Mouse (Mus musculus) forebrain, embryonic 13.5 days (tissue): ENCODE results near the gene 1700003E16Rik. TPM values are rescaled to one million over a fixed set of nuclear protein-coding genes. Genes with fewer than 3 reads are reported as not detected.

Source experiments
- ATAC-seq: fragments of 200-750 bp; cut with Nextera tagmentation; 2 replicates; pipeline ENCODE4 v1.8.0; 2017
- H3K27ac ChIP-seq: fragments of 300-500 bp; sonication (generic); 2 replicates; pipeline ENCODE4 v1.5.1; 2015; ENCODE audit warnings: inconsistent platforms, mild to moderate bottlenecking, moderate library complexity
- H3K27me3 ChIP-seq: fragments of 300-500 bp; sonication (generic); 2 replicates; pipeline ENCODE4 v1.6.1; 2015; ENCODE audit warnings: mild to moderate bottlenecking, inconsistent platforms
- H3K36me3 ChIP-seq: fragments of 300-500 bp; sonication (generic); 2 replicates; pipeline ENCODE4 v1.6.1; 2015; ENCODE audit warnings: mild to moderate bottlenecking, inconsistent platforms; ENCODE audit not compliant: poor library complexity, severe bottlenecking
- H3K4me1 ChIP-seq: fragments of 300-500 bp; sonication (generic); 2 replicates; pipeline ENCODE4 v1.6.1; 2015; ENCODE audit warnings: inconsistent platforms
- H3K4me2 ChIP-seq: fragments of 300-500 bp; sonication (generic); 2 replicates; pipeline ENCODE4 v1.6.1; 2015; ENCODE audit warnings: inconsistent platforms, mild to moderate bottlenecking, moderate library complexity
- H3K4me3 ChIP-seq: fragments of 300-500 bp; sonication (generic); 2 replicates; pipeline ENCODE4 v1.5.1; 2015; ENCODE audit warnings: mild to moderate bottlenecking, inconsistent platforms
- H3K9ac ChIP-seq: fragments of 300-500 bp; sonication (generic); 2 replicates; pipeline ENCODE4 v1.6.1; 2015; ENCODE audit warnings: mild to moderate bottlenecking, inconsistent platforms
- H3K9me3 ChIP-seq: fragments of 300-500 bp; sonication (generic); replicated peaks from 2 replicates; pipeline ENCODE4 v1.6.1; 2016; ENCODE audit warnings: inconsistent platforms
- WGBS: fragments of 180-500 bp; shearing (Covaris S2); methylation state at CpG from one replicate; pipeline ENCODE4 v1.1.7; 2015; 5-methylcytosine and 5-hydroxymethylcytosine counted together
- polyA plus RNA-seq: library from polyadenylated mRNA; unstranded; fragments of >200 nt; fragmentation: Nextera tagmentation; extraction: Ambion mirVana; gene quantifications from 2 replicates; pipeline ENCODE4 v1.2.1, GENCODE M21; 2015

1700003E16Rik gene
- 2.7 and 3.6 TPM in 2 replicates for polyA plus RNA-seq

DNA sequence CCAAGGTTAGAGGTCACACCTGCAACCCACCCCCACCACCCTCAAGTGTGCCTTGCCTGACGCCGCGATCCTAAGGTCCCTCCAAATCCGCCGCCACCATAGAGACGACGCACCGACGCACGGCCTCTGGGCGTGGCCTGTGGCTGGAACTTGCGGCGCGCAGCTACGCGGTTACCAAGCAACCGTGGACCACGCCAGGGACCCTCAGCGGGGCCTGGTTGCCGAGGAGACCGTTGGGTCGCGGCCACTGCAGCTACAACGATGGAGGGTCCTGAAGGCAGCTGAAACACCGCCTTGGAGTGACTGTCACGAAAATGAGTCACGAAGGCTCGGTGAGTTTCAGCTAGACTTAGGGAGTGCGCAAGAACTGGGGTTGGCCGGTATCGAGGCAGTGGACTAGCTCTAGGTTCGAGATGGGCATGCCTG lies at the start of gene 1700003E16Rik, which contains the start of gene Wdr54:
Gene 1700003E16Rik, plus strand, starts transcription at position 146 of the 426 bp plus-strand sequence.
Gene Wdr54, minus strand, starts transcription at position 139 of the 426 bp plus-strand sequence.
- peaks cover 32% of the 10 kb centered on the region for H3K4me1 ChIP-seq
- H3K4me3 ChIP-seq = peak within 1 kb of the TSS; percentile 60
- peaks cover 15% of the 10 kb centered on the region for H3K27me3 ChIP-seq
- H3K4me2 ChIP-seq = peak within 1 kb of the TSS; percentile 84
- under 1% methylated on average over 32 of the region's 32 CpGs for WGBS
- H3K27ac ChIP-seq = peak within 1 kb of the TSS; percentile 19; the same call in 1 of the 2 replicates
- peaks cover 19% of the 10 kb centered on the region for H3K36me3 ChIP-seq
- peak; percentile 96 for ATAC-seq
- no peaks in the 10 kb centered on the region for H3K9me3 ChIP-seq
- H3K9ac ChIP-seq = peak within 1 kb of the TSS; percentile 73

DNA sequence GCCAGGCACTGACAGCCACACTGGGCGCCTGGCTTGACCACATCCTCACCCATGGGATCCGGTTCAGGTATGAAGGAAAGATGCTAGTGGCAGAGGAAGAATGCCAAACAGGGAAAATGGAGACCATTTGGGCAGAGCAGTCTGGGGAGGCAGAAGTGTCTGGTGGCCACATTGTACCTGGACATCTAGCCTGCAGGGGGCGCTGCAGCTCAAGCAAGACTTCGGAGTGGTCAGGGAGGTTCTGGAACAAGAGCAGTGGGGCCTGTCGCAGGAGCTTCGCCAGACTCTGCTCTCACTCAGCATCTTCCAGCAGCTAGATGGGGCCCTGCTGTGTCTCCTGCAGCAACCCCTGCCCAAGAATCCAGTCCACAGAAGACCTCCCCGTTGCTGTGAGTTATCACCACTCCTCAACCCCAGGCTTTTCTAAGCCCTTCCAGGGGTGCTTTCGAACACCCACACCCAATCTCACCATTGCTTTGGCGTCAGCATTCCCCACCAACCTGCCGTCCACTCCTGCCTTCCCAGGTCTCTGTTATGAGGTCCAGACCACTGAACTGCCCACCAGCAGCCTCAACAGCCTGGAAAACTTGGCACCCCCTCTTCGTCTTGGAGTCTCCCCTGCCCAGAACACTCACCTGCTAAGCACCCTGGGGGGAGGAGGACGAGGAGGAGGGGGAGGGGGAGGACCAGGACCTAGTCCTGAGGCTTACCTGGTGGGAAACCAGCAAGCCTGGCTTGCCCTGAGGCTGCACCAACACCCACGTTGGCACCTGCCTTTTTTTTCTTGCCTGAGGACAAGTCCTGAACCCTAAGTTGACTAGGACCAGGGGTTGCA lies 48.4 kb upstream of the 1700003E16Rik start:
- Histone ChIP-seq H3K9me3 (no peaks in the 10 kb centered on the region), H3K27me3 (peaks cover 5% of the 10 kb centered on the region; the same call in 1 of the 2 replicates), H3K4me1 (peaks cover 36% of the 10 kb centered on the region), H3K36me3 (peaks cover 15% of the 10 kb centered on the region; the same call in 1 of the 2 replicates), H3K9ac (peak overlapping the region; percentile 96; the same call in 1 of the 2 replicates), H3K27ac (0 out of 2 replicates have a peak overlapping the region, but pooled peaks have one; percentile 10), H3K4me3 (peak overlapping the region; percentile 94), H3K4me2 (peak overlapping the region; percentile 93)
- 36% methylated on average over 13 of the region's 13 CpGs for WGBS
- ATAC-seq = no peak

DNA sequence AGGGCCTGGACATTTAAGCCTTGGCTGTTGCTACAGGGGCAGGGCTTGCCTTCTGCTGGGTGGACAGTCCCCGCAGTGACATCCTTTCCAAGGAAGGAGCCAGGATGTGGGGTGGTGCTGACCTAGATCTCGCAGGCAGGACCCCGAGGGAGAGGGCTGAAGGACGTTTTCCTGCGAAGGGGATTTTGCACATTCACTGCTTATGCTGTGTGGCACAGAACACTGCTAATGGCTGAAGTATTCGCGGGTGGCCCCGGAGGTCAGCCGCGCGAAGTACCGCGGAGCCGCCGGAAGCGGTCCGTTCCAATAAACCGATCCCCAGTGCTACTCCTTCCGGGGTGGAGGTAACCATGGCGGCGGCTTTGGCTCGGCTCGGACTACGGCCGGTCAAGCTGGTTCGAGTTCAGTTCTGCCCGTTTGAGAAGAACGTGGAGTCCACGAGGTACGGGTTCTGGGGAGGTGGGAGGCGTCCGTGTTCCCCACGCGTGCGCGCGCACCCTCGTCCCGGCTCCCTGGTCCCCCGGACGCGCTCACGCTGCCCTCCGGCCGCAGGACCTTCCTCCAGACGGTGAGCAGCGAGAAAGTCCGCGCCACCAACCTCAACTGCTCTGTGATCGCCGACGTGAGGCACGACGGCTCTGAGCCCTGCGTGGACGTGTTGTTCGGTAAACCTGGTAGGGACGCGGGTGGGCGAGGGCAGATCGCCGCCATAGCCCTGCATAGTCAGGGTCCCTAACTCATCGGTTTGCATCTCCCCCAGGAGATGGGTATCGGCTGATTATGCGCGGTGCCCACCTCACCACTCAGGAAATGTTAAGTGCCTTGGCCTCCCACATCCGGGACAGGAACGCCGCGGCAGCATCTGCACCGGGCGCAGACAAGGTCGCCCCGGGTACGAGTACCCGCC lies 47.2 kb upstream of the 1700003E16Rik start, which contains the start of gene Mrpl53:
Gene Mrpl53, plus strand, starts transcription at position 279 of the 907 bp plus-strand sequence.
- under 1% methylated on average over 69 of the region's 76 CpGs for WGBS
- peak; percentile 85 for ATAC-seq
- Histone ChIP-seq H3K9ac (peak within 1 kb of the TSS; percentile 96), H3K9me3 (no peaks in the 10 kb centered on the region), H3K4me3 (peak within 1 kb of the TSS; percentile 94), H3K4me1 (peaks cover 27% of the 10 kb centered on the region), H3K4me2 (peak within 1 kb of the TSS; percentile 93), H3K36me3 (peaks cover 15% of the 10 kb centered on the region; the same call in 1 of the 2 replicates), H3K27ac (peak within 1 kb of the TSS; percentile 71), H3K27me3 (no peaks in the 10 kb centered on the region)

- H3K4me3 ChIP-seq = no peak overlapping the region
- no peak for ATAC-seq
- 88% methylated on average over 4 of the region's 4 CpGs for WGBS
- H3K4me2 ChIP-seq = no peak overlapping the region
- H3K36me3 ChIP-seq = peaks cover 8% of the 10 kb centered on the region; the same call in 1 of the 2 replicates
- H3K27ac ChIP-seq = no peak overlapping the region
- no peaks in the 10 kb centered on the region for H3K9me3 ChIP-seq
- no peaks in the 10 kb centered on the region for H3K27me3 ChIP-seq
- peaks cover 45% of the 10 kb centered on the region for H3K4me1 ChIP-seq
- H3K9ac ChIP-seq = no peak overlapping the region
Measured at GRCm38 (mm10) chr6:83111510-83112136, 44.6 kb upstream of the 1700003E16Rik start.

- peak; percentile 90 for ATAC-seq
- Histone ChIP-seq H3K4me2 (peak within 1 kb of the TSS; percentile 99), H3K4me1 (peaks cover 54% of the 10 kb centered on the region), H3K9ac (peak within 1 kb of the TSS; percentile 95), H3K4me3 (peak within 1 kb of the TSS; percentile 89), H3K27ac (peak within 1 kb of the TSS; percentile 74), H3K9me3 (no peaks in the 10 kb centered on the region), H3K36me3 (peaks cover 36% of the 10 kb centered on the region), H3K27me3 (no peaks in the 10 kb centered on the region)
- 1% methylated on average over 43 of the region's 58 CpGs for WGBS
Measured at GRCm38 (mm10) chr6:83115011-83115671, 41.1 kb upstream of the 1700003E16Rik start, which contains the start of gene Mogs. Gene Mogs, plus strand, starts transcription at chr6:83115496.

DNA sequence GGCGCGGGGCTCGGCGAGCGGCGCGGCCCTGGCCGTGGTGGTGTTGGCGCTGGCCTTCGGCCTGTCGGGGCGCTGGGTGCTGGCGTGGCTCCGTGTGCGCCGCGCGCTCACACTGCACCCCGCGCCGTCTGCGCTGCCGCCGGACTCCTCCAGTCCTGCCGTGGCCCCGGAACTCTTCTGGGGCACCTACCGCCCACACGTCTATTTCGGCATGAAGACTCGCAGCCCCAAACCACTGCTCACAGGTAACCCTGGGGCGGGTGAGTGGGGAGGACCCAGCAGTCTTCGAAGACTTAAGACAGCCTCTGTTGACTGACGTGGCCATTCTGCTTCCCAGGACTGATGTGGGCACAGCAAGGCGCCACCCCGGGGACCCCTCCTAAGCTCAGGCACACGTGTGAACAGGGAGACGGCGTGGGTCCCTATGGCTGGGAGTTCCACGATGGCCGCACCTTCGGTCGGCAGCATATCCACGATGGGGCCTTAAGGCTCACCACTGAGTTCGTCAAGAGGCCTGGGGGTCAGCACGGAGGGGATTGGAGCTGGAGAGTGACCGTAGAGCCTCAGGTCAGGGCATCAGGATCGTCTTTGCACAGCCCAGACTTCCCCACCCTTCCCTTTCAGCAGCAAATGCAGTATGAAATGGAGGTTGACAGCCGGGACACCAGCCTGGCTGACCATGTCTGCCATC lies 40.4 kb upstream of the 1700003E16Rik start:
- Histone ChIP-seq H3K9ac (peak overlapping the region; percentile 95), H3K4me1 (peaks cover 56% of the 10 kb centered on the region), H3K36me3 (peaks cover 34% of the 10 kb centered on the region), H3K27me3 (no peaks in the 10 kb centered on the region), H3K4me3 (peak overlapping the region; percentile 89), H3K9me3 (no peaks in the 10 kb centered on the region), H3K4me2 (peak overlapping the region; percentile 99), H3K27ac (peak overlapping the region; percentile 74)
- ATAC-seq = peak; percentile 67
- 1% methylated on average over 36 of the region's 48 CpGs for WGBS

- Histone ChIP-seq H3K36me3 (peaks cover 32% of the 10 kb centered on the region), H3K4me3 (peak overlapping the region; percentile 89), H3K9ac (peak overlapping the region; percentile 95), H3K4me2 (peak overlapping the region; percentile 99), H3K4me1 (peaks cover 56% of the 10 kb centered on the region), H3K27me3 (no peaks in the 10 kb centered on the region), H3K9me3 (no peaks in the 10 kb centered on the region), H3K27ac (no peak overlapping the region)
- no peak for ATAC-seq
- 77% methylated on average over 11 of the region's 11 CpGs for WGBS
Measured at GRCm38 (mm10) chr6:83116373-83117164, 39.6 kb upstream of the 1700003E16Rik start.

DNA sequence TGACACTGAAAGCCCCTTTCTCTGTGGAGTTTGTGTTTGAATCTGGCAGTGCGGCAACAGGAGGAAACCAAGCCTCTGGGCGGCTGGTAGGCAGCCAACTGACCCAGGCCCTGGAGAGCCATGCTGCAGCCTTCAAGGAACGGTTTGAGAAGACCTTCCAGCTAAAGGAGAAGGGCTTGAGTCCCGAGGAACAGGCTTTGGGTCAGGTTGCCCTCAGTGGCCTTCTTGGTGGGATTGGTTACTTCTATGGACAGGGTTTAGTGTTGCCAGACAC lies 39.1 kb upstream of the 1700003E16Rik start:
- no peaks in the 10 kb centered on the region for H3K27me3 ChIP-seq
- peak overlapping the region; percentile 99 for H3K4me2 ChIP-seq
- H3K4me1 ChIP-seq = peaks cover 60% of the 10 kb centered on the region
- peaks cover 32% of the 10 kb centered on the region for H3K36me3 ChIP-seq
- H3K9me3 ChIP-seq = no peaks in the 10 kb centered on the region
- peak overlapping the region; percentile 95 for H3K9ac ChIP-seq
- peak overlapping the region; percentile 89; the same call in 1 of the 2 replicates for H3K4me3 ChIP-seq
- 90% methylated on average over 4 of the region's 4 CpGs for WGBS
- ATAC-seq = no peak
- H3K27ac ChIP-seq = no peak overlapping the region

- Histone ChIP-seq H3K27me3 (no peaks in the 10 kb centered on the region), H3K9me3 (no peaks in the 10 kb centered on the region), H3K4me1 (peaks cover 65% of the 10 kb centered on the region), H3K4me2 (no peak overlapping the region), H3K9ac (no peak overlapping the region), H3K4me3 (no peak overlapping the region), H3K36me3 (peaks cover 32% of the 10 kb centered on the region), H3K27ac (peak overlapping the region; percentile 35; the same call in 1 of the 2 replicates)
- ATAC-seq = no peak
- WGBS = 88% methylated on average over 13 of the region's 13 CpGs
Measured at GRCm38 (mm10) chr6:83117616-83118015, 38.6 kb upstream of the 1700003E16Rik start.

DNA sequence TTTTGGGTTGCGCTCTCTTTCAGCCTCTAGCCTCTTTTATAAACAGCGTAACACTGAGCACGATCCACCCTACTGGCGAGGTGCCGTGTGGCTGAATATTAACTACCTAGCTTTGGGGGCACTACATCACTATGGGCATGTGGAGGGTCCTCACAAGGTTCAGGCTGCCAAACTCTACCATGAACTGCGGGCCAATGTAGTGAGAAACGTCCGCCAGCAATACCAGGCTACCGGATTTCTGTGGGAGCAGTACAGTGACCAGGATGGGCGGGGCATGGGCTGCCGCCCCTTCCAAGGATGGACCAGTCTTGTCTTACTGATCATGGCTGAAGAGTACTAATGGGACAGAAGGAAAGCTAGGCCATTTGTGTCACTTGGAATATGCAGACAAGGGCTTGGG lies 37.8 kb upstream of the 1700003E16Rik start:
- Histone ChIP-seq H3K36me3 (peaks cover 32% of the 10 kb centered on the region), H3K9me3 (no peaks in the 10 kb centered on the region), H3K9ac (no peak overlapping the region), H3K4me1 (peaks cover 72% of the 10 kb centered on the region), H3K27ac (peak overlapping the region; percentile 35; the same call in 1 of the 2 replicates), H3K4me2 (no peak overlapping the region), H3K27me3 (no peaks in the 10 kb centered on the region), H3K4me3 (no peak overlapping the region)
- WGBS = 85% methylated on average over 11 of the region's 11 CpGs
- ATAC-seq = no peak
